Mouse (Mus musculus): ENCODE measurements at regions not wholly inside any gene's neighbourhood (a gene's known extent, or its start where the extent isn't known, plus 50 kb on each side); places are given as distances from the start of the nearest gene placed in this dataset.

- Histone ChIP-seq H3K4me2 (ENCODE audit: low read depth, low read length) (no peak overlapping the region), H3K27me3 (ENCODE audit: control insufficient read depth, insufficient read depth, low read length) (no peaks in the 10 kb centered on the region), H3K9me3 (ENCODE audit: control insufficient read depth, low read length) (no peaks in the 10 kb centered on the region), H3K27ac (ENCODE audit: low read depth, low read length) (no peak overlapping the region), H3K9ac (replicated peaks; ENCODE audit: low read depth, low read length) (no peak overlapping the region), H3K4me1 (ENCODE audit: control insufficient read depth, insufficient read depth, low read length) (no peaks in the 10 kb centered on the region), H3K4me3 (ENCODE audit: low read depth, low read length) (no peak overlapping the region), H3K36me3 (ENCODE audit: control insufficient read depth, insufficient read depth, low read length) (no peaks in the 10 kb centered on the region)
- ATAC-seq (ENCODE audit: low read depth) = no peak
- 96% methylated on average over 2 of the region's 2 CpGs for WGBS
These were observed 160.5 kb downstream of the Pdha2 start for GRCm38 (mm10) chr3:141051685-141052084.

- Histone ChIP-seq H3K4me2 (ENCODE audit: low read depth, low read length) (no peak overlapping the region), H3K9ac (replicated peaks; ENCODE audit: low read depth, low read length) (no peak overlapping the region), H3K9me3 (ENCODE audit: control insufficient read depth, low read length) (no peaks in the 10 kb centered on the region), H3K4me3 (ENCODE audit: low read depth, low read length) (no peak overlapping the region), H3K36me3 (ENCODE audit: control insufficient read depth, insufficient read depth, low read length) (no peaks in the 10 kb centered on the region), H3K27me3 (ENCODE audit: control insufficient read depth, insufficient read depth, low read length) (no peaks in the 10 kb centered on the region), H3K4me1 (ENCODE audit: control insufficient read depth, insufficient read depth, low read length) (no peaks in the 10 kb centered on the region), H3K27ac (ENCODE audit: low read depth, low read length) (no peak overlapping the region)
- no peak for ATAC-seq (ENCODE audit: low read depth)
- WGBS = 82% methylated on average over 1 of the region's 1 CpGs
These were observed 197.9 kb downstream of the Pdha2 start for GRCm38 (mm10) chr3:141014262-141014547.

- Histone ChIP-seq H3K4me3 (ENCODE audit: low read depth, low read length) (no peak overlapping the region), H3K4me2 (ENCODE audit: low read depth, low read length) (no peak overlapping the region), H3K4me1 (ENCODE audit: control insufficient read depth, insufficient read depth, low read length) (no peaks in the 10 kb centered on the region), H3K9ac (replicated peaks; ENCODE audit: low read depth, low read length) (no peak overlapping the region), H3K27ac (ENCODE audit: low read depth, low read length) (no peak overlapping the region), H3K36me3 (ENCODE audit: control insufficient read depth, insufficient read depth, low read length) (no peaks in the 10 kb centered on the region), H3K27me3 (ENCODE audit: control insufficient read depth, insufficient read depth, low read length) (no peaks in the 10 kb centered on the region), H3K9me3 (ENCODE audit: control insufficient read depth, low read length) (no peaks in the 10 kb centered on the region)
- WGBS = 54% methylated on average over 8 of the region's 8 CpGs
- no peak for ATAC-seq (ENCODE audit: low read depth)
These were observed 198.5 kb downstream of the Pdha2 start for GRCm38 (mm10) chr3:141013521-141014261.

- no peaks in the 10 kb centered on the region for H3K36me3 ChIP-seq (ENCODE audit: control insufficient read depth, insufficient read depth, low read length)
- no peaks in the 10 kb centered on the region for H3K4me1 ChIP-seq (ENCODE audit: control insufficient read depth, insufficient read depth, low read length)
- no peak overlapping the region for H3K4me3 ChIP-seq (ENCODE audit: low read depth, low read length)
- no peak overlapping the region for H3K4me2 ChIP-seq (ENCODE audit: low read depth, low read length)
- no peaks in the 10 kb centered on the region for H3K27me3 ChIP-seq (ENCODE audit: control insufficient read depth, insufficient read depth, low read length)
- no peak overlapping the region for H3K9ac ChIP-seq (replicated peaks; ENCODE audit: low read depth, low read length)
- whole genome bisulfite sequencing = 81% methylated on average over 1 of the region's 1 CpGs
- ATAC-seq (ENCODE audit: low read depth) = no peak
- H3K27ac ChIP-seq (ENCODE audit: low read depth, low read length) = no peak overlapping the region
- no peaks in the 10 kb centered on the region for H3K9me3 ChIP-seq (ENCODE audit: control insufficient read depth, low read length)
These were observed 199.2 kb downstream of the Pdha2 start for GRCm38 (mm10) chr3:141012976-141013375.

- H3K4me3 ChIP-seq (ENCODE audit: low read depth, low read length) = no peak overlapping the region
- no peak overlapping the region for H3K9ac ChIP-seq (replicated peaks; ENCODE audit: low read depth, low read length)
- H3K4me2 ChIP-seq (ENCODE audit: low read depth, low read length) = no peak overlapping the region
- WGBS = 89% methylated on average over 2 of the region's 2 CpGs
- no peaks in the 10 kb centered on the region for H3K36me3 ChIP-seq (ENCODE audit: control insufficient read depth, insufficient read depth, low read length)
- H3K27ac ChIP-seq (ENCODE audit: low read depth, low read length) = no peak overlapping the region
- no peaks in the 10 kb centered on the region for H3K9me3 ChIP-seq (ENCODE audit: control insufficient read depth, low read length)
- H3K4me1 ChIP-seq (ENCODE audit: control insufficient read depth, insufficient read depth, low read length) = no peaks in the 10 kb centered on the region
- H3K27me3 ChIP-seq (ENCODE audit: control insufficient read depth, insufficient read depth, low read length) = no peaks in the 10 kb centered on the region
- ATAC-seq (ENCODE audit: low read depth) = no peak
These were observed 203.4 kb downstream of the Pdha2 start for GRCm38 (mm10) chr3:141008792-141009191.

GRCm38 (mm10) chr3:141005885-141006284 is 206.3 kb downstream of the Pdha2 start:
- Histone ChIP-seq H3K4me3 (ENCODE audit: low read depth, low read length) (no peak overlapping the region), H3K27me3 (ENCODE audit: control insufficient read depth, insufficient read depth, low read length) (no peaks in the 10 kb centered on the region), H3K36me3 (ENCODE audit: control insufficient read depth, insufficient read depth, low read length) (no peaks in the 10 kb centered on the region), H3K9me3 (ENCODE audit: control insufficient read depth, low read length) (no peaks in the 10 kb centered on the region), H3K4me1 (ENCODE audit: control insufficient read depth, insufficient read depth, low read length) (no peaks in the 10 kb centered on the region), H3K9ac (replicated peaks; ENCODE audit: low read depth, low read length) (no peak overlapping the region), H3K4me2 (ENCODE audit: low read depth, low read length) (no peak overlapping the region), H3K27ac (ENCODE audit: low read depth, low read length) (no peak overlapping the region)
- ATAC-seq (ENCODE audit: low read depth) = no peak
- WGBS = 80% methylated on average over 3 of the region's 3 CpGs

- 79% methylated on average over 2 of the region's 2 CpGs for WGBS
- ATAC-seq (ENCODE audit: low read depth) = no peak
These were observed 208.6 kb downstream of the Pdha2 start for GRCm38 (mm10) chr3:141003561-141003960.

GRCm38 (mm10) chr3:140988247-140988646 is 223.9 kb downstream of the Pdha2 start:
- Histone ChIP-seq H3K27ac (ENCODE audit: low read depth, low read length) (no peak overlapping the region), H3K9ac (replicated peaks; ENCODE audit: low read depth, low read length) (no peak overlapping the region), H3K4me1 (ENCODE audit: control insufficient read depth, insufficient read depth, low read length) (no peaks in the 10 kb centered on the region), H3K27me3 (ENCODE audit: control insufficient read depth, insufficient read depth, low read length) (no peaks in the 10 kb centered on the region), H3K36me3 (ENCODE audit: control insufficient read depth, insufficient read depth, low read length) (no peaks in the 10 kb centered on the region), H3K4me2 (ENCODE audit: low read depth, low read length) (no peak overlapping the region), H3K4me3 (ENCODE audit: low read depth, low read length) (no peak overlapping the region), H3K9me3 (ENCODE audit: control insufficient read depth, low read length) (no peaks in the 10 kb centered on the region)
- no peak for ATAC-seq (ENCODE audit: low read depth)
- 84% methylated on average over 5 of the region's 5 CpGs for WGBS

More at GRCm38 (mm10) chr3:141003561-141003960, 208.6 kb downstream of the Pdha2 start:
- H3K36me3 ChIP-seq (ENCODE audit: control insufficient read depth, insufficient read depth, low read length) = no peaks in the 10 kb centered on the region
- no peak overlapping the region for H3K27ac ChIP-seq (ENCODE audit: low read depth, low read length)
- no peak overlapping the region for H3K9ac ChIP-seq (replicated peaks; ENCODE audit: low read depth, low read length)
- H3K4me3 ChIP-seq (ENCODE audit: low read depth, low read length) = no peak overlapping the region
- H3K27me3 ChIP-seq (ENCODE audit: control insufficient read depth, insufficient read depth, low read length) = no peaks in the 10 kb centered on the region
- H3K4me1 ChIP-seq (ENCODE audit: control insufficient read depth, insufficient read depth, low read length) = no peaks in the 10 kb centered on the region
- no peak overlapping the region for H3K4me2 ChIP-seq (ENCODE audit: low read depth, low read length)
- no peaks in the 10 kb centered on the region for H3K9me3 ChIP-seq (ENCODE audit: control insufficient read depth, low read length)

GRCm38 (mm10) chr3:140973519-140973918 is 238.6 kb downstream of the Pdha2 start:
- no peaks in the 10 kb centered on the region for H3K36me3 ChIP-seq (ENCODE audit: control insufficient read depth, insufficient read depth, low read length)
- H3K4me2 ChIP-seq (ENCODE audit: low read depth, low read length) = no peak overlapping the region
- H3K4me3 ChIP-seq (ENCODE audit: low read depth, low read length) = no peak overlapping the region
- ATAC-seq (ENCODE audit: low read depth) = no peak
- H3K4me1 ChIP-seq (ENCODE audit: control insufficient read depth, insufficient read depth, low read length) = no peaks in the 10 kb centered on the region
- no peaks in the 10 kb centered on the region for H3K27me3 ChIP-seq (ENCODE audit: control insufficient read depth, insufficient read depth, low read length)
- no peak overlapping the region for H3K27ac ChIP-seq (ENCODE audit: low read depth, low read length)
- H3K9ac ChIP-seq (replicated peaks; ENCODE audit: low read depth, low read length) = no peak overlapping the region
- H3K9me3 ChIP-seq (ENCODE audit: control insufficient read depth, low read length) = no peaks in the 10 kb centered on the region
- whole genome bisulfite sequencing = 68% methylated on average over 6 of the region's 6 CpGs
